Mouse (Mus musculus) 3T3-L1 (cell line): ENCODE measurements around the gene 1700019N19Rik.

Experiments
- DNase-seq: peaks from one replicate; pipeline ENCODE4 v3.0.0-alpha.2; 2015; ENCODE audit warnings: low read depth, low spot score

The 1700019N19Rik gene

GRCm38 (mm10) chr19:58794284-58794683 is at the start of gene 1700019N19Rik:
TSS of gene 1700019N19Rik (minus strand) at chr19:58794461.
- DNase-seq: no peak

- no peak for DNase-seq
Observed at GRCm38 (mm10) chr19:58843606-58844005, 49.3 kb upstream of the 1700019N19Rik start.

- DNase-seq: no peak
Observed at GRCm38 (mm10) chr19:58840721-58841271, 46.5 kb upstream of the 1700019N19Rik start.

GRCm38 (mm10) chr19:58839806-58840205 is 45.5 kb upstream of the 1700019N19Rik start:
- DNase-seq: peak; percentile 73

GRCm38 (mm10) chr19:58839345-58839744 is 45.1 kb upstream of the 1700019N19Rik start:
- DNase-seq: no peak

- no peak for DNase-seq
Observed at GRCm38 (mm10) chr19:58838706-58839105, 44.4 kb upstream of the 1700019N19Rik start.

GRCm38 (mm10) chr19:58833639-58834180 is 39.4 kb upstream of the 1700019N19Rik start:
- no peak for DNase-seq

GRCm38 (mm10) chr19:58832988-58833387 is 38.7 kb upstream of the 1700019N19Rik start:
- DNase-seq: no peak

GRCm38 (mm10) chr19:58831280-58831922 is 37.1 kb upstream of the 1700019N19Rik start:
- no peak for DNase-seq

GRCm38 (mm10) chr19:58830182-58830581 is 35.9 kb upstream of the 1700019N19Rik start:
- DNase-seq: no peak

- no peak for DNase-seq
Observed at GRCm38 (mm10) chr19:58829575-58829974, 35.3 kb upstream of the 1700019N19Rik start.

- DNase-seq: no peak
Observed at GRCm38 (mm10) chr19:58827656-58828055, 33.4 kb upstream of the 1700019N19Rik start.

- peak; percentile 55 for DNase-seq
Observed at GRCm38 (mm10) chr19:58824316-58824715, 30.1 kb upstream of the 1700019N19Rik start.

- no peak for DNase-seq
Observed at GRCm38 (mm10) chr19:58823301-58823700, 29.0 kb upstream of the 1700019N19Rik start.

- DNase-seq: no peak
Observed at GRCm38 (mm10) chr19:58822454-58823200, 28.4 kb upstream of the 1700019N19Rik start.

- no peak for DNase-seq
Observed at GRCm38 (mm10) chr19:58818571-58819415, 24.5 kb upstream of the 1700019N19Rik start.

GRCm38 (mm10) chr19:58817398-58817797 is 23.1 kb upstream of the 1700019N19Rik start:
- DNase-seq: no peak

GRCm38 (mm10) chr19:58816453-58817041 is 22.3 kb upstream of the 1700019N19Rik start:
- DNase-seq: no peak

- DNase-seq: no peak
Observed at GRCm38 (mm10) chr19:58815179-58815922, 21.1 kb upstream of the 1700019N19Rik start.

- no peak for DNase-seq
Observed at GRCm38 (mm10) chr19:58810536-58810935, 16.3 kb upstream of the 1700019N19Rik start.
